Mouse (Mus musculus): ENCODE measurements around the gene Mios.

GRCm38 (mm10) chr6:8172101-8172500 lies 36.9 kb upstream of the Mios start:
- no peak for TF ChIP-seq CTCF (IDR thresholded peaks at IDR 0.05; ENCODE audit: low read depth)
- no peak for TF ChIP-seq EP300 (IDR thresholded peaks at IDR 0.05; ENCODE audit: low read depth)
